Mouse (Mus musculus): ENCODE data around the gene Tbc1d22a. TPM values are rescaled to one million over a fixed set of nuclear protein-coding genes. Genes with fewer than 3 reads are reported as not detected.

Gene Tbc1d22a
- polyA plus RNA-seq, 1 experiment = 19.5 TPM

- Histone ChIP-seq H3K27me3 (ENCODE audit: control insufficient read depth, insufficient read depth, low read length) (no peaks in the 10 kb centered on the region), H3K4me1 (ENCODE audit: control insufficient read depth, insufficient read depth, low read length) (no peaks in the 10 kb centered on the region), H3K36me3 (ENCODE audit: control insufficient read depth, insufficient read depth, low read length) (no peaks in the 10 kb centered on the region), H3K27ac (ENCODE audit: control insufficient read depth, insufficient read depth, low read depth, low read length) (no peak overlapping the region), H3K4me3 (ENCODE audit: control insufficient read depth, low read depth, low read length) (no peak overlapping the region)
- TF ChIP-seq CTCF (IDR thresholded peaks at IDR 0.05; ENCODE audit: control insufficient read depth, insufficient read depth, insufficient replicate concordance, low read depth, low read length) (no peak), POLR2A (IDR thresholded peaks at IDR 0.05; ENCODE audit: control insufficient read depth, low read depth, low read length) (no peak)
Observed at GRCm38 (mm10) chr15:86477471-86477992, 263.3 kb downstream of the Tbc1d22a start.

GRCm38 (mm10) chr15:86478685-86479502 lies 264.6 kb downstream of the Tbc1d22a start:
- no peaks in the 10 kb centered on the region for H3K27me3 ChIP-seq (ENCODE audit: control insufficient read depth, insufficient read depth, low read length)
- no peaks in the 10 kb centered on the region for H3K4me1 ChIP-seq (ENCODE audit: control insufficient read depth, insufficient read depth, low read length)
- no peak overlapping the region for H3K27ac ChIP-seq (ENCODE audit: control insufficient read depth, insufficient read depth, low read depth, low read length)
- no peak overlapping the region for H3K4me3 ChIP-seq (ENCODE audit: control insufficient read depth, low read depth, low read length)
- no peak for TF ChIP-seq POLR2A (IDR thresholded peaks at IDR 0.05; ENCODE audit: control insufficient read depth, low read depth, low read length)
- no peak for TF ChIP-seq CTCF (IDR thresholded peaks at IDR 0.05; ENCODE audit: control insufficient read depth, insufficient read depth, insufficient replicate concordance, low read depth, low read length)
- no peaks in the 10 kb centered on the region for H3K36me3 ChIP-seq (ENCODE audit: control insufficient read depth, insufficient read depth, low read length)

GRCm38 (mm10) chr15:86482362-86482761 lies 268.1 kb downstream of the Tbc1d22a start:
- H3K4me1 ChIP-seq (ENCODE audit: control insufficient read depth, insufficient read depth, low read length) = no peaks in the 10 kb centered on the region
- H3K36me3 ChIP-seq (ENCODE audit: control insufficient read depth, insufficient read depth, low read length) = no peaks in the 10 kb centered on the region
- H3K4me3 ChIP-seq (ENCODE audit: control insufficient read depth, low read depth, low read length) = no peak overlapping the region
- no peak overlapping the region for H3K27ac ChIP-seq (ENCODE audit: control insufficient read depth, insufficient read depth, low read depth, low read length)
- TF ChIP-seq CTCF (IDR thresholded peaks at IDR 0.05; ENCODE audit: control insufficient read depth, insufficient read depth, insufficient replicate concordance, low read depth, low read length) (no peak), POLR2A (IDR thresholded peaks at IDR 0.05; ENCODE audit: control insufficient read depth, low read depth, low read length) (no peak)
- no peaks in the 10 kb centered on the region for H3K27me3 ChIP-seq (ENCODE audit: control insufficient read depth, insufficient read depth, low read length)

GRCm38 (mm10) chr15:86485815-86486214 lies 271.6 kb downstream of the Tbc1d22a start:
- TF ChIP-seq CTCF (IDR thresholded peaks at IDR 0.05; ENCODE audit: control insufficient read depth, insufficient read depth, insufficient replicate concordance, low read depth, low read length) (no peak), POLR2A (IDR thresholded peaks at IDR 0.05; ENCODE audit: control insufficient read depth, low read depth, low read length) (no peak)
- Histone ChIP-seq H3K27me3 (ENCODE audit: control insufficient read depth, insufficient read depth, low read length) (no peaks in the 10 kb centered on the region), H3K27ac (ENCODE audit: control insufficient read depth, insufficient read depth, low read depth, low read length) (no peak overlapping the region), H3K4me3 (ENCODE audit: control insufficient read depth, low read depth, low read length) (no peak overlapping the region), H3K36me3 (ENCODE audit: control insufficient read depth, insufficient read depth, low read length) (no peaks in the 10 kb centered on the region), H3K4me1 (ENCODE audit: control insufficient read depth, insufficient read depth, low read length) (no peaks in the 10 kb centered on the region)

GRCm38 (mm10) chr15:86487359-86487758 lies 273.1 kb downstream of the Tbc1d22a start:
- TF ChIP-seq CTCF (IDR thresholded peaks at IDR 0.05; ENCODE audit: control insufficient read depth, insufficient read depth, insufficient replicate concordance, low read depth, low read length) (no peak), POLR2A (IDR thresholded peaks at IDR 0.05; ENCODE audit: control insufficient read depth, low read depth, low read length) (no peak)
- no peak overlapping the region for H3K27ac ChIP-seq (ENCODE audit: control insufficient read depth, insufficient read depth, low read depth, low read length)
- no peak overlapping the region for H3K4me3 ChIP-seq (ENCODE audit: control insufficient read depth, low read depth, low read length)
- no peaks in the 10 kb centered on the region for H3K27me3 ChIP-seq (ENCODE audit: control insufficient read depth, insufficient read depth, low read length)
- no peaks in the 10 kb centered on the region for H3K36me3 ChIP-seq (ENCODE audit: control insufficient read depth, insufficient read depth, low read length)
- H3K4me1 ChIP-seq (ENCODE audit: control insufficient read depth, insufficient read depth, low read length) = no peaks in the 10 kb centered on the region

- Histone ChIP-seq H3K4me1 (ENCODE audit: control insufficient read depth, insufficient read depth, low read length) (no peaks in the 10 kb centered on the region), H3K27ac (ENCODE audit: control insufficient read depth, insufficient read depth, low read depth, low read length) (no peak overlapping the region), H3K4me3 (ENCODE audit: control insufficient read depth, low read depth, low read length) (no peak overlapping the region), H3K27me3 (ENCODE audit: control insufficient read depth, insufficient read depth, low read length) (no peaks in the 10 kb centered on the region), H3K36me3 (ENCODE audit: control insufficient read depth, insufficient read depth, low read length) (no peaks in the 10 kb centered on the region)
- TF ChIP-seq CTCF (IDR thresholded peaks at IDR 0.05; ENCODE audit: control insufficient read depth, insufficient read depth, insufficient replicate concordance, low read depth, low read length) = no peak
- no peak for TF ChIP-seq POLR2A (IDR thresholded peaks at IDR 0.05; ENCODE audit: control insufficient read depth, low read depth, low read length)
Observed at GRCm38 (mm10) chr15:86491434-86492099, 277.3 kb downstream of the Tbc1d22a start.

- Histone ChIP-seq H3K4me3 (ENCODE audit: control insufficient read depth, low read depth, low read length) (no peak overlapping the region), H3K36me3 (ENCODE audit: control insufficient read depth, insufficient read depth, low read length) (no peaks in the 10 kb centered on the region), H3K4me1 (ENCODE audit: control insufficient read depth, insufficient read depth, low read length) (no peaks in the 10 kb centered on the region), H3K27ac (ENCODE audit: control insufficient read depth, insufficient read depth, low read depth, low read length) (no peak overlapping the region), H3K27me3 (ENCODE audit: control insufficient read depth, insufficient read depth, low read length) (no peaks in the 10 kb centered on the region)
- TF ChIP-seq POLR2A (IDR thresholded peaks at IDR 0.05; ENCODE audit: control insufficient read depth, low read depth, low read length) = no peak
- TF ChIP-seq CTCF (IDR thresholded peaks at IDR 0.05; ENCODE audit: control insufficient read depth, insufficient read depth, insufficient replicate concordance, low read depth, low read length) = no peak
Observed at GRCm38 (mm10) chr15:86492636-86493035, 278.4 kb downstream of the Tbc1d22a start.

All from testis, adult 2 months (tissue).